Mouse (Mus musculus): ENCODE measurements around the gene Ube2d1.

Ube2d1 gene

GRCm38 (mm10) chr10:71285126-71285580 is at the start of gene Ube2d1:
Ube2d1 (minus strand) TSS chr10:71285262.
- DNase-seq (ENCODE audit: low spot score in 2 of 2) = peak; percentile 83 to 87

DNA sequence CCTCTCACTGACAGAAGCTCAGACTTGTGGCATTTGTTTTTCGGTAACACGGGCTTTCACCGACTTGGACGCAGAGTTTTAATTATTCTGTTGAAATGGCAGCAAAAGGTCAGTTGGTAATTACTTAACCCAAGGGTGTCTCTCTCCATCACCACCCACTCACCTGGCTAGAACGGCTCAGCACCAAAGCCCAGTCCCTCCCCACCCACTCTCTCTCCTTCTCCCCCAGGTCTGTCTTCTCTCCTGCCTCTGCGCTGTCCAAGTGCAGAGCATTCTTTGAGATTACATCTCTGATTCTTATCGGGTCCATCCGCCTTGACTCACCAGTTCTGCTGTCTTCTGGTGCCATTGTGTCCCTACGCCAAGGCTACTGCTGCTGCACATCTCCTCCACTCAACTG is 47.8 kb upstream of the Ube2d1 start:
- no peak for DNase-seq (ENCODE audit: low spot score in 2 of 2)

DNA sequence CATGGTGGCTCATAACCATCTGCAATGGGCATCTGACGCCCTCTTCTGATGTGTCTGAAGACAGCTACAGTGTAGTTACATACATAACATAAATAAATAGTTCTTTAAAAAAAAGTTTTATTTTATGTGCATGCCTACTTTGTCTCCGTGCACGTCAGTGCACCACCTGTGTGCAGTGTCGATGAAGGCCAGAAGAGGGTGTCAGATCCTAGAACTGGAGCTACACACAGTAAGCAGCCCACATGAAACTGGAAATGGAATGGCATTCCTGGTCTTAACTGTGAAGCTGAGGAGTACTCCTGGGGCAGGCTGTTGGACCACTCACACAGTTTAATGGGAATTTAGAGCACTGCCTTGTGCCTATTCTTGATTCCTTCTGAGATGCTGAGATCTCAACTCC is 47.3 kb upstream of the Ube2d1 start:
- no peak for DNase-seq (ENCODE audit: low spot score in 2 of 2)

- no peak for DNase-seq (ENCODE audit: low spot score in 2 of 2)
Observed at GRCm38 (mm10) chr10:71331908-71332307, 46.8 kb upstream of the Ube2d1 start.

GRCm38 (mm10) chr10:71330070-71330469 is 45.0 kb upstream of the Ube2d1 start:
- no peak for DNase-seq (ENCODE audit: low spot score in 2 of 2)

DNA sequence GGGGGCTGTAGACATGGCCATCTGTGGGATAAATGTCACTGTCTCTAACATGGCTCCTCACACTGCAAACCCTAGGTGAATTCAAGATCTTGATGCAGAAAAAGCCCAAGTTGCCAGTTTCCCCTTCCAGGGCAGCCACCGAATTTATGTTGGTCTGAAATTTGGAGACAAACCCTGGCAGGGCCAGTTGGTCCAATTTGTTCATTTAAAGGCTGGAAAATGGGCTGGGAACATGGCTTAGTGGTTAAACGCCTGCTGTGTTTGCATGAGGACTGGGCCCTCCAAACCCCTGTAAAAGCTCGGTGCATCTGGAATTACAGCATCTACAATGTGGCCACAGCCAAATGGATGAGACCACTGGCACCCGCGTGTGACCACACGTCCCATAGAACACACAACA is 44.2 kb upstream of the Ube2d1 start:
- DNase-seq (ENCODE audit: low spot score in 2 of 2) = no peak

DNA sequence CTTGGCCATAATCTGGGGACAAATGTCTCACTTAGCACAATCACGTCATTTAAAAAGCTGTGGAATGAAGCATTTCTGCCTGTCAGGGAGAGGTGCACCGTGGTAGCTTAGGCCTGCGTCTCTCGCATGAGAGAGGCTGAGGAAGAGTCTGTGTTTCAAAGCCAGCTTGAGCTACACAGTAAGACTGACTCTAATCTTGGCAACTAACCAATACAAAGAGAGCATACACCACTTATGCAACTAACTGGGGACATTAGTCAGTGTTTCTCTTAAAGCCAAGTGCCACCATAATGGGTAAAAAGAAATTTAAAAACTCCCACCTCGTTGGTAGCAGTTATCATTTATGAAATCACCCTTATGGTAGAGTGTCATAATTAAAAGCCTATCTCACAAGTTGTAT is 43.8 kb upstream of the Ube2d1 start:
- no peak for DNase-seq (ENCODE audit: low spot score in 2 of 2)

DNA sequence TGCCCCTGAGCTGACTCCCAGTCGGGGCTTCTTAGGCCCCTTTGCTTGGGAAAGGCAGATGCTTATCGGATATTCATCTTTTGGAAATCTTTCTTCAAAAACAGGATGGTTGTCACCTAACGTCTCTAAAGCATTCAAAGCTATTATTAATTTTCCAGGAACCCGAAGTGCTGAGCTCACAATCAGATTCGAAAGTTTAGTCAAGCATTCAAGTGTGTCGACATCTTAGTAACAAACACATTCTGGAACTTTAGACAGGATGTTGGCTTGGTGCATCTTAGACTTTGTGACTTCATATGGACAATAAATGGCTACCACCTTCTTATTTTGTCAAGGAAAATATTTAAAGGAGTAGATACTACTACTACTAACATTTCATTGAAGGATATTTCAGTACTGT is 43.3 kb upstream of the Ube2d1 start:
- DNase-seq (ENCODE audit: low spot score in 2 of 2) = no peak

DNA sequence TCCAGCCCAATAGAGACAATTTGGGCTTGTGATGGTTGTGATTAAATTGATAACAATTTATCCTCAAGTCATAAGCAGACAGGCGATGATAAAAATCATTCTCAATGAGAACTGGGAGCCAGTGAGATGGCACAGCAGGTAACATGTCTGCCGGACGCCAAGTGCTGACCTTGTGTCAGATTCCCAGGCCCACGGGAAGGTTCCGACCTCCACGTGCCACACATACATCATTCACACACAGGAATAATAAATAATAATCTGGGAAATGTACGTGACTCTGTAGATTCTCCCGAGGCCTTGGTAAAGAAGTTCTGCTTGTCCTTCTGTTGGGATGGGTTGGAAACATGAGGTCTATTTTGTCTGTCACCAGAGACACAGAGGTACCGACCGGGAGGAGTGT is 42.3 kb upstream of the Ube2d1 start:
- no peak for DNase-seq (ENCODE audit: low spot score in 2 of 2)

- peak; percentile 21 to 56 for DNase-seq (ENCODE audit: low spot score in 2 of 2)
Observed at GRCm38 (mm10) chr10:71326789-71327188, 41.7 kb upstream of the Ube2d1 start.

DNA sequence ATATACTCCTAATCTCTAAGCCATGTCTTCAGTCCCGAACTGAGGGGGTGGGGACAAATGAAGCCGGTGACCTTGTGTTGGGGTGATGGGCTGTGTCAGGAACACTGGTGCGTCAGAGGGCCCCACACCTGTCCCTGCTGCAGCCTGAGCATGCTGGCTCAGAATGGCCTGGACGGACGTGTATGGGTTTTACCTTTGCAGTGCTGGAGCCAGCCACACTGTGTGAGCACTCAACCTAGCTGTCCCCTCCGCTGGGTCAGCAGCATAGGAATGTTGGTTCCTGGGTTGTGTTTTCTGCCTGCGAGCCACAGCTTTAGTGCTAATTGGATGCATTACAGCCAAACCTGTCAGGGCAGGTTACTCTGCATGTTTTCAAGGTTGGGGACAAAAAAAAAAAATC is 41.1 kb upstream of the Ube2d1 start:
- no peak for DNase-seq (ENCODE audit: low spot score in 2 of 2)

DNA sequence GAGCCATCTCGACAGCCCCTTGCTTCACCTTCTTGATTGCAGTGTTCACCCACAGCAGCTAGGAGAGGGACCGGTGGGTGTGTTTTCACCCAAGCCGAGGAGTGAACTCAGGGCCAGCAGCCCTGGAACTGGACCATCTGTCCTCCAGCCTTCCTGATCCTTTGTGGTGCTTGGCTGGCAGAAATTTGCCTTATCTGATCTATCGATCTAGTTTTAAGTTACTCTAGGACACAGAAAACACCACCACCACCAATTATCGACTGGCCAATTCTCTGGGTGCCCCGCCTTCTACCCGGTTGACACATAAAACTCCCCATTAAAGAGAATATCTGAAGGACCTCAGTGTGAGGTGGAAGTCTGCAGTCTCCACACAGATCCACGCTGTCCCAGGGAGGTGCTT is 38.6 kb upstream of the Ube2d1 start:
- no peak for DNase-seq (ENCODE audit: low spot score in 2 of 2)

DNA sequence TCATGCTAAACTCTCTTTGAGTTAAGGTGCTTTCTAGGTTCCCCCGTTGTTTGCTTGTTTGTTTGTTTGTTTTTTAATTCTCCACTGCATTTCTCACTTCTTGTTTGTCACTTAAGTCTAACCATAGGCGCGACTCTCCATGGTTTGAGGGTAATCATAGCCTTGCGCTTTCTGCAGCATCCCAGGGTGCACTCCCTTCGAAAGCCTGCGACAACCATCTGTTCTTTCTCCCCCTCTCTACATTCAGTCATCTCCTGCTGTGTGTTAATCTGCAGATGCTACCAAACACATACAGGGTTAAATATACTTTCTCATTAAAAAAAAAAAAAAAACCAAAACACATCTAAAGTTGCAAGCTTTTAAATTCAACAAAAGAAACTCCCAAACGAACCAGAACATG is 31.4 kb upstream of the Ube2d1 start:
- DNase-seq (ENCODE audit: low spot score in 2 of 2) = no peak

GRCm38 (mm10) chr10:71316056-71316455 is 31.0 kb upstream of the Ube2d1 start:
- no peak for DNase-seq (ENCODE audit: low spot score in 2 of 2)

GRCm38 (mm10) chr10:71314596-71314995 is 29.5 kb upstream of the Ube2d1 start:
- DNase-seq (ENCODE audit: low spot score in 2 of 2) = no peak

GRCm38 (mm10) chr10:71310288-71310687 is 25.2 kb upstream of the Ube2d1 start:
- no peak for DNase-seq (ENCODE audit: low spot score in 2 of 2)

GRCm38 (mm10) chr10:71308199-71308598 is 23.1 kb upstream of the Ube2d1 start:
- DNase-seq (ENCODE audit: low spot score in 2 of 2) = no peak

GRCm38 (mm10) chr10:71306759-71307158 is 21.7 kb upstream of the Ube2d1 start:
- no peak for DNase-seq (ENCODE audit: low spot score in 2 of 2)

DNA sequence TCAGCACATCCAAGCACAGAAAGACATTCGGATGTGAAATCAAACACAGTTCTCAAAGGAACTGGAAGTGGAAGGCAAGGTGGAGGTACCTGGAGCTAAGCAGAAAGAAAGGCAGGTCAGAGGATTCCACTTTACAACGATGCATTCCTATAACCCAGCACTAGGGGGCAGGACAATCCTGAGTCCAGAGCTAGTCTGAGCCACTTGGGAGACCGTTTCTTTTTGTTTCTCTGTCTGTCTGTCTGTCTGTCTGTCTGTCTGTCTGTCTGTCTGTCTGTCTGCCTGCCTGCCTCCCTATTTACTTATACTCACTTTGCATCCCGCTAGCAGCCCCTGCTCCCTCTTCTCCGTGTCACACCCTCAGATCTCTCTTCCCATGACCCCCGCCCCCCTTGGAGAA is 21.1 kb upstream of the Ube2d1 start:
- DNase-seq (ENCODE audit: low spot score in 2 of 2) = no peak

- no peak for DNase-seq (ENCODE audit: low spot score in 2 of 2)
Observed at GRCm38 (mm10) chr10:71302490-71302889, 17.4 kb upstream of the Ube2d1 start.

DNA sequence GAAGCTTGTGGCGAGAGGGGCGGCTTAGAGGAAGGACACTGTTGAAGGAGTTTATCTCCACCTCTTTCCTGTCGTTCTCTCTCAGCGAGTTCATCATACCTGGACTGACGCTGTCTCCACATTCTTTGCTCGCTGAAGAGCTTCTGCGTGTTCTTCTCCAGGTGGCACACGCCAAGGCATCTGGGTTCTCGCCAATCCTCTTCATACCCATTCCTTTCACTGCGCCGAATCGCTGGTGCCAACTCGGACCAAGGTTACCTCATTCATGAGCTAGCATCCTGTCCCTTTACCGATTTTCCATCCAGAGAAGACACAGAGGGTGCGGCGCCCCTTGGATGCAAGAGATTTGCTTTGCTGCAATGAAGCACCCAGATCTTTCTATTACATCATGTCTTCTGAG is 15.1 kb upstream of the Ube2d1 start:
- DNase-seq (ENCODE audit: low spot score in 2 of 2) = no peak

- no peak for DNase-seq (ENCODE audit: low spot score in 2 of 2)
Observed at GRCm38 (mm10) chr10:71293245-71293644, 8.2 kb upstream of the Ube2d1 start.

DNA sequence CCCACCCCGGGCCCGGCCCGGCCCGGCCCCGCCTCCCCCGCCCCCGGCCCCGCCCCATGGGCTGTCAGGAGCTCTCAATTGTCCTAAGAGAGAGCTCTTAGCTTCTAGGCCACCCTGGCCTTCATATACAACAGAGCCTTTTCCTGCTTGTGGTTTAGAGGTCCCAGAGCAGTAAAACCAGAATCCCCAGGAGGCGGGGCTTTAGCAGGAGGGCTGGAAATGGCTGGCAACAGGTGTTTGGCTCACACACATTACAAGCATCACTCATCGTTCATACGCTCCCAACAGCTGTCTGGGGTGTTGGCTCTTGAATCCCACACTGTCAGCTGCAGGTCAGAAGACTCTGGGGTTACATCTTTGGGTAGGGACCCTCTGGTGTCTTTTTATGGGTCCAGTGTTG is 7.2 kb upstream of the Ube2d1 start:
- no peak for DNase-seq (ENCODE audit: low spot score in 2 of 2)

GRCm38 (mm10) chr10:71291801-71292200 is 6.7 kb upstream of the Ube2d1 start:
- DNase-seq (ENCODE audit: low spot score in 2 of 2) = no peak

- DNase-seq (ENCODE audit: low spot score in 2 of 2) = no peak
Observed at GRCm38 (mm10) chr10:71291179-71291661, 6.2 kb upstream of the Ube2d1 start.
